In genomic region chr15:9086813-9087212, GRCm38 (mm10) we compare ENCODE assay signal across 11 mouse cellular contexts. TPM values are rescaled to one million over a fixed set of nuclear protein-coding genes. Genes with fewer than 3 reads are reported as not detected.
DNase-seq lines count a peak whose midpoint lies in the region; ATAC-seq lines count a peak whose summit lies in the region.
"Had no signal": no experiment of that assay in that cellular context is flagged by ENCODE, and none has a peak within 500 bp of the region (broad histone marks: within the 10 kb centered on the region; RNA-seq: fewer than 3 reads in every experiment).

No protein-coding gene starts in this region.

- H3K36me3 ChIP-seq in forebrain, embryonic 11.5 days (ENCODE audit: control insufficient read depth, insufficient read depth, low read length), result no peaks in the 10 kb centered on the region
- 0 out of 2 replicates have a peak, but pooled peaks cover 16% of the 10 kb centered on the region for H3K36me3 ChIP-seq in forebrain, embryonic 13.5 days (ENCODE audit: poor library complexity, severe bottlenecking)
- peaks cover 59% of the 10 kb centered on the region for H3K36me3 ChIP-seq in midbrain, embryonic 10.5 days
- peaks cover 13% of the 10 kb centered on the region for H3K36me3 ChIP-seq in midbrain, embryonic 14.5 days (ENCODE audit: control insufficient read depth, insufficient read depth, low read length)
- peaks cover 57% of the 10 kb centered on the region for H3K36me3 ChIP-seq in liver, embryonic 16.5 days (ENCODE audit: control insufficient read depth, insufficient read depth)

- 0 out of 2 replicates have a peak, but pooled peaks have one; percentile 30 for ATAC-seq in forebrain, embryonic 11.5 days (replicated peaks; ENCODE audit: low FRiP score)
- ATAC-seq in forebrain, embryonic 13.5 days, result no peak
- no peak for ATAC-seq in midbrain, embryonic 14.5 days (ENCODE audit: low FRiP score, low TSS enrichment)
- ATAC-seq in erythroblast, adult 5-6 weeks (replicated peaks; ENCODE audit: low FRiP score, poor library complexity, severe bottlenecking), result peak; percentile 90
- peak; percentile 81 for ATAC-seq in liver, embryonic 16.5 days (ENCODE audit: low read depth)

- no peak overlapping the region for H3K4me2 ChIP-seq in forebrain, embryonic 11.5 days (ENCODE audit: low read depth, low read length, severe bottlenecking)
- no peak overlapping the region for H3K4me2 ChIP-seq in forebrain, embryonic 13.5 days
- no peak overlapping the region for H3K4me2 ChIP-seq in midbrain, embryonic 14.5 days (ENCODE audit: low read length)
- H3K4me2 ChIP-seq in liver, embryonic 16.5 days (ENCODE audit: low read depth, low read length), result no peak overlapping the region

- no peak overlapping the region for H3K9ac ChIP-seq in forebrain, embryonic 11.5 days (ENCODE audit: low read length)
- no peak overlapping the region for H3K9ac ChIP-seq in forebrain, embryonic 13.5 days
- no peak overlapping the region for H3K9ac ChIP-seq in midbrain, embryonic 14.5 days (replicated peaks; ENCODE audit: low read length)
- H3K9ac ChIP-seq in liver, embryonic 16.5 days (ENCODE audit: low read depth, low read length), result peak overlapping the region; percentile 42; the same call in 1 of the 2 replicates

- no peaks in the 10 kb centered on the region for H3K4me1 ChIP-seq in forebrain, embryonic 11.5 days (replicated peaks; ENCODE audit: control insufficient read depth, insufficient read depth, low read length)
- no peaks in the 10 kb centered on the region for H3K4me1 ChIP-seq in forebrain, embryonic 13.5 days
- H3K4me1 ChIP-seq in midbrain, embryonic 10.5 days, result peaks cover 27% of the 10 kb centered on the region
- no peaks in the 10 kb centered on the region for H3K4me1 ChIP-seq in midbrain, embryonic 14.5 days (ENCODE audit: control insufficient read depth, insufficient read depth, low read length)
- peaks cover 32% of the 10 kb centered on the region for H3K4me1 ChIP-seq in liver, embryonic 16.5 days (ENCODE audit: control insufficient read depth, low read depth, low read length)

- DNase-seq in forebrain, embryonic 11.5 days (ENCODE audit: low spot score), result no peak
- DNase-seq in midbrain, embryonic 10.5 days (ENCODE audit: low spot score), result no peak
- DNase-seq in midbrain, embryonic 14.5 days, result no peak
- no peak for DNase-seq in urinary bladder, adult 2 months (ENCODE audit: low spot score)
- no peak for DNase-seq in cerebellum, adult 9-10 months
- DNase-seq: layer of hippocampus, postnatal 36 days; lung, postnatal 14 days had no signal

- no peak overlapping the region for H3K4me3 ChIP-seq in forebrain, embryonic 11.5 days (ENCODE audit: low read depth, low read length)
- H3K4me3 ChIP-seq in forebrain, embryonic 13.5 days, result no peak overlapping the region
- H3K4me3 ChIP-seq in midbrain, embryonic 10.5 days, result no peak overlapping the region
- H3K4me3 ChIP-seq in midbrain, embryonic 14.5 days (replicated peaks; ENCODE audit: low read depth, low read length), result no peak overlapping the region
- H3K4me3 ChIP-seq in liver, embryonic 16.5 days (ENCODE audit: low read depth, low read length), result no peak overlapping the region

- H3K27ac ChIP-seq in forebrain, embryonic 11.5 days (ENCODE audit: low read depth, low read length), result no peak overlapping the region
- H3K27ac ChIP-seq in forebrain, embryonic 13.5 days, result no peak overlapping the region
- 0 out of 2 replicates have a peak overlapping the region, but pooled peaks have one; percentile 6 for H3K27ac ChIP-seq in midbrain, embryonic 10.5 days (replicated peaks)
- no peak overlapping the region for H3K27ac ChIP-seq in midbrain, embryonic 14.5 days (replicated peaks; ENCODE audit: low read depth, low read length)
- H3K27ac ChIP-seq in liver, embryonic 16.5 days (ENCODE audit: low read length), result peak overlapping the region; percentile 64
- H3K27ac ChIP-seq: stomach, postnatal 0 days had no signal

- H3K27me3 ChIP-seq in forebrain, embryonic 11.5 days (ENCODE audit: control insufficient read depth, insufficient read depth, low read length), result no peaks in the 10 kb centered on the region
- no peaks in the 10 kb centered on the region for H3K27me3 ChIP-seq in forebrain, embryonic 13.5 days
- H3K27me3 ChIP-seq in midbrain, embryonic 10.5 days (ENCODE audit: low read depth, poor library complexity, severe bottlenecking), result no peaks in the 10 kb centered on the region
- no peaks in the 10 kb centered on the region for H3K27me3 ChIP-seq in midbrain, embryonic 14.5 days (ENCODE audit: control insufficient read depth, insufficient read depth, low read length)
- no peaks in the 10 kb centered on the region for H3K27me3 ChIP-seq in liver, embryonic 16.5 days (ENCODE audit: control insufficient read depth, insufficient read depth, low read depth, low read length)

- 56% methylated on average over 11 of the region's 11 CpGs for WGBS in forebrain, embryonic 11.5 days
- 47% methylated on average over 11 of the region's 11 CpGs for WGBS in forebrain, embryonic 13.5 days
- WGBS in midbrain, embryonic 10.5 days, result 57% methylated on average over 11 of the region's 11 CpGs
- WGBS in midbrain, embryonic 14.5 days, result 46% methylated on average over 11 of the region's 11 CpGs
- WGBS in liver, embryonic 16.5 days (ENCODE audit: insufficient replicate concordance), result 55% methylated on average over 11 of the region's 11 CpGs

- H3K9me3 ChIP-seq in forebrain, embryonic 11.5 days (ENCODE audit: control insufficient read depth, low read length), result no peaks in the 10 kb centered on the region
- H3K9me3 ChIP-seq in forebrain, embryonic 13.5 days (replicated peaks), result no peaks in the 10 kb centered on the region
- no peaks in the 10 kb centered on the region for H3K9me3 ChIP-seq in midbrain, embryonic 10.5 days (replicated peaks)
- H3K9me3 ChIP-seq in midbrain, embryonic 14.5 days (ENCODE audit: control insufficient read depth, low read length), result no peaks in the 10 kb centered on the region
- no peaks in the 10 kb centered on the region for H3K9me3 ChIP-seq in liver, embryonic 16.5 days (replicated peaks; ENCODE audit: control insufficient read depth, low read length)

RNA-seq across cellular contexts. Expression of gene Nadk2, which starts 15.8 kb away (rescaled TPM):
- 37.1 and 38.2 TPM in 2 replicates for polyA plus RNA-seq in forebrain, embryonic 11.5 days (2014; fragmentation: Nextera tagmentation; extraction: Ambion mirVana)
- 23.0 and 24.4 TPM in 2 replicates for polyA plus RNA-seq in forebrain, embryonic 13.5 days (2015; fragmentation: Nextera tagmentation; extraction: Ambion mirVana)
- 31.8 and 36.1 TPM in 2 replicates for polyA plus RNA-seq in midbrain, embryonic 10.5 days (2016; fragmentation: Nextera tagmentation; extraction: Ambion mirVana)
- 30.0 and 36.0 TPM in 2 replicates for polyA plus RNA-seq in midbrain, embryonic 14.5 days (2014; fragmentation: Nextera tagmentation; extraction: Ambion mirVana)
- total RNA-seq in erythroblast, adult 5-6 weeks (2015; ENCODE audit: low replicate concordance), result 252 and 320 TPM in 2 replicates
- 514 and 775 TPM in 2 replicates for total RNA-seq in erythroblast, adult 5-6 weeks (2017; ENCODE audit: low replicate concordance)
- polyA plus RNA-seq in liver, embryonic 16.5 days (2015; fragmentation: Nextera tagmentation; extraction: Ambion mirVana), result 85.7 and 88.8 TPM in 2 replicates
- 16.1 and 17.6 TPM in 2 replicates for polyA plus RNA-seq in urinary bladder, adult 2 months (2012; rRNA removed)

RNA-seq across cellular contexts. Expression of gene Lmbrd2, which starts 53.5 kb away (rescaled TPM):
- polyA plus RNA-seq in forebrain, embryonic 11.5 days (2014; fragmentation: Nextera tagmentation; extraction: Ambion mirVana), result 3.1 and 3.8 TPM in 2 replicates
- 2.9 and 3.9 TPM in 2 replicates for polyA plus RNA-seq in forebrain, embryonic 13.5 days (2015; fragmentation: Nextera tagmentation; extraction: Ambion mirVana)
- 1.9 and 2.2 TPM in 2 replicates for polyA plus RNA-seq in midbrain, embryonic 10.5 days (2016; fragmentation: Nextera tagmentation; extraction: Ambion mirVana)
- 9.0 and 15.2 TPM in 2 replicates for polyA plus RNA-seq in midbrain, embryonic 14.5 days (2014; fragmentation: Nextera tagmentation; extraction: Ambion mirVana)
- total RNA-seq in erythroblast, adult 5-6 weeks (2015; ENCODE audit: low replicate concordance), result 9.4 and 14.6 TPM in 2 replicates
- 3.2 and 3.6 TPM in 2 replicates for total RNA-seq in erythroblast, adult 5-6 weeks (2017; ENCODE audit: low replicate concordance)
- 1.9 and 2.0 TPM in 2 replicates for polyA plus RNA-seq in liver, embryonic 16.5 days (2015; fragmentation: Nextera tagmentation; extraction: Ambion mirVana)
- 9.3 and 9.5 TPM in 2 replicates for polyA plus RNA-seq in urinary bladder, adult 2 months (2012; rRNA removed)

Comparison
In these comparisons a context has a peak if more than half of its experiments do, and no peak if none do; other contexts are left out.
1. ATAC-seq: peak in forebrain, embryonic 11.5 days (single experiment), erythroblast, adult 5-6 weeks (single experiment) and liver, embryonic 16.5 days (single experiment); none in forebrain, embryonic 13.5 days (single experiment) and midbrain, embryonic 14.5 days (single experiment).
2. H3K27ac ChIP-seq: peak in midbrain, embryonic 10.5 days (single experiment) and liver, embryonic 16.5 days (single experiment); none in forebrain, embryonic 11.5 days (single experiment), forebrain, embryonic 13.5 days (single experiment) and midbrain, embryonic 14.5 days (single experiment).